Mouse (Mus musculus): ENCODE results near the gene Rlbp1. TPM values are rescaled to one million over a fixed set of nuclear protein-coding genes. Genes with fewer than 3 reads are reported as not detected.

Rlbp1 gene
- not detected for total RNA-seq (2023)

GRCm38 (mm10) chr7:79386422-79387133 lies at the start of gene Rlbp1:
TSS of gene Rlbp1 (minus strand) at chr7:79387048.

GRCm38 (mm10) chr7:79391883-79392649 lies 5.2 kb upstream of the Rlbp1 start, which contains the start of gene Fanci:
TSS of gene Fanci (plus strand) at chr7:79391929.

Other genes starting within 250 kb of the Rlbp1 start
- 10 to 100 TPM; 19.3 to 21.0 TPM for gene Mfge8, start 238.0 kb downstream of the Rlbp1 start, total RNA-seq (2023)
- gene Abhd2, start 113.8 kb downstream of the Rlbp1 start, total RNA-seq (2023), result 10 to 100 TPM; 39.4 to 43.1 TPM
- gene Fanci, start 4.9 kb upstream of the Rlbp1 start, total RNA-seq (2023), result under 1 TPM; 0.31 to 0.88 TPM
- 100 to 1,000 TPM in 1 of 2 experiments, 10 to 100 TPM in 1; 94.7 to 112 TPM for gene Polg, start 79.3 kb upstream of the Rlbp1 start, total RNA-seq (2023)
- not detected for gene Rhcg, start 230.6 kb upstream of the Rlbp1 start, total RNA-seq (2023)